Mouse (Mus musculus) ES-Bruce4 (cell line): ENCODE measurements around the gene Tmem182.

Experiments used
- CTCF ChIP-seq: IDR thresholded peaks from one replicate; pipeline ENCODE4 v1.8.1; 2011; ENCODE audit warnings: low read depth, low read length
- POLR2A ChIP-seq: IDR thresholded peaks from one replicate; pipeline ENCODE4 v1.8.1; 2011; ENCODE audit warnings: low read length; ENCODE audit not compliant: insufficient read depth

- no peak for TF ChIP-seq POLR2A
- no peak for TF ChIP-seq CTCF
Observed at GRCm38 (mm10) chr1:40835468-40835867, 30.1 kb downstream of the Tmem182 start.
